8 mouse cellular contexts compared by ENCODE assay signal in the genomic region with DNA sequence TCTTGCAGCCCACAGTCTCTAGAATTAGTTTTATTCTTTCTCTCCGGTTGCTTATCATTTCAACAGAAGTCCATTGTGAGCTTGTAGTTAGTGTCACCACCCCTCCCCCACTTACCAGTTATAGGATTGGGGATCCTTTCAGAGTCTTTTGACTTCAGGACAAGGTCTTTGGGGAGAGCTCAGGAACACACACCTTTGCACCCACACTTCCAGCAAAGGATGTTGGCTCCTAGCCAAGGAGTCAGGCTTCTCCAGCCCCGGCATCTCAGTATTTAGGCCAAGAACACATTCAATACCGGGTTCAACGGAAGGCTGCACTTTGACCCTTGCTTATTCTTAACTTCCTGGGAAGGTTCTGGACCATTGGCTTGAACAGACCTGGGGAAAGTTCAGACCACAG. TPM values are rescaled to one million over a fixed set of nuclear protein-coding genes. Genes with fewer than 3 reads are reported as not detected.
A peak's percentile ranks its signal among the peaks of the same experiment; 100 is the strongest.
DNase-seq lines count a peak whose midpoint lies in the region; ATAC-seq and TF ChIP-seq lines count a peak whose summit lies in the region.

No protein-coding gene starts in this region.

- no peak overlapping the region; the same call in 1 of the 2 replicates for H3K4me3 ChIP-seq in liver, adult 2 months (ENCODE audit: insufficient read depth, low read depth, low read length)
- peak overlapping the region; percentile 90 for H3K4me3 ChIP-seq in embryonic facial prominence, embryonic 13.5 days
- H3K4me3 ChIP-seq in hindbrain, embryonic 12.5 days = peak overlapping the region; percentile 56
- H3K4me3 ChIP-seq in limb, embryonic 12.5 days (replicated peaks) = peak overlapping the region; percentile 78

- H3K79me2 ChIP-seq in liver, adult 2 months (ENCODE audit: control insufficient read depth, insufficient read depth, low read length) = no peaks in the 10 kb centered on the region

- H3K4me1 ChIP-seq in liver, adult 2 months (ENCODE audit: control insufficient read depth, insufficient read depth, low read length) = peaks cover 7% of the 10 kb centered on the region; the same call in 1 of the 2 replicates
- peaks cover 16% of the 10 kb centered on the region for H3K4me1 ChIP-seq in embryonic facial prominence, embryonic 13.5 days
- H3K4me1 ChIP-seq in hindbrain, embryonic 12.5 days = peaks cover 13% of the 10 kb centered on the region; the same call in 1 of the 2 replicates
- peaks cover 13% of the 10 kb centered on the region for H3K4me1 ChIP-seq in limb, embryonic 12.5 days (replicated peaks)

- H3K27ac ChIP-seq in liver, adult 2 months (replicated peaks; ENCODE audit: insufficient read depth, low read depth, low read length) = no peak overlapping the region
- H3K27ac ChIP-seq in embryonic facial prominence, embryonic 13.5 days = peak overlapping the region; percentile 85
- H3K27ac ChIP-seq in hindbrain, embryonic 12.5 days = peak overlapping the region; percentile 97
- H3K27ac ChIP-seq in limb, embryonic 12.5 days = peak overlapping the region; percentile 85

- no peak for TF ChIP-seq POLR2A in liver, adult 2 months (IDR thresholded peaks at IDR 0.05; ENCODE audit: extremely low read depth, insufficient read depth, low read length)

- no peaks in the 10 kb centered on the region for H3K27me3 ChIP-seq in liver, adult 2 months (ENCODE audit: control insufficient read depth, insufficient read depth, low read length)
- no peaks in the 10 kb centered on the region for H3K27me3 ChIP-seq in embryonic facial prominence, embryonic 13.5 days
- no peaks in the 10 kb centered on the region for H3K27me3 ChIP-seq in hindbrain, embryonic 12.5 days
- no peaks in the 10 kb centered on the region for H3K27me3 ChIP-seq in limb, embryonic 12.5 days

- H3K4me2 ChIP-seq in embryonic facial prominence, embryonic 13.5 days = peak overlapping the region; percentile 75
- peak overlapping the region; percentile 68 for H3K4me2 ChIP-seq in hindbrain, embryonic 12.5 days (replicated peaks)
- H3K4me2 ChIP-seq in limb, embryonic 12.5 days = peak overlapping the region; percentile 72

- DNase-seq in liver, adult 2 months (ENCODE audit: extremely low read depth, low read depth, low spot score) = peak; percentile 15
- DNase-seq in liver = no peak
- DNase-seq in skeletal muscle tissue, adult 2 months (ENCODE audit: low read depth, low spot score) = peak; percentile 59
- no peak for DNase-seq in gastrocnemius, postnatal 36 days

- H3K9ac ChIP-seq in liver, adult 2 months (ENCODE audit: low read depth, low read length) = no peak overlapping the region
- H3K9ac ChIP-seq in embryonic facial prominence, embryonic 13.5 days = peak overlapping the region; percentile 98
- peak overlapping the region; percentile 94 for H3K9ac ChIP-seq in hindbrain, embryonic 12.5 days
- H3K9ac ChIP-seq in limb, embryonic 12.5 days (replicated peaks) = peak overlapping the region; percentile 92

- TF ChIP-seq CTCF in liver, adult 2 months (IDR thresholded peaks at IDR 0.05; ENCODE audit: low read depth, low read length) = no peak

- ATAC-seq in embryonic facial prominence, embryonic 13.5 days (ENCODE audit: insufficient number of reproducible peaks, insufficient read depth, low FRiP score, low TSS enrichment, low read depth) = no peak
- ATAC-seq in hindbrain, embryonic 12.5 days (ENCODE audit: low FRiP score) = peak; percentile 1; the same call in 1 of the 2 replicates
- ATAC-seq in limb, embryonic 12.5 days (ENCODE audit: insufficient number of reproducible peaks, insufficient read depth, low FRiP score, low TSS enrichment, low read depth) = no peak
- no peak for ATAC-seq in erythroid progenitor cell, adult 5-6 weeks (replicated peaks; ENCODE audit: low FRiP score, poor library complexity, severe bottlenecking)

- intact Hi-C loops in gastrocnemius, postnatal 36 days (cut with DNase I) = loop anchor here (5.0 to 10.0 kb wide), 7 partner anchors 110 to 695 kb away; no protein-coding TSS in a partner anchor

- 9% methylated on average over 4 of the region's 4 CpGs for WGBS in liver, adult 2 months
- WGBS in embryonic facial prominence, embryonic 13.5 days = 22% methylated on average over 4 of the region's 4 CpGs
- WGBS in hindbrain, embryonic 12.5 days = 21% methylated on average over 4 of the region's 4 CpGs
- 33% methylated on average over 4 of the region's 4 CpGs for WGBS in limb, embryonic 12.5 days

- H3K9me3 ChIP-seq in embryonic facial prominence, embryonic 13.5 days = no peaks in the 10 kb centered on the region; the same call in 1 of the 2 replicates
- no peaks in the 10 kb centered on the region for H3K9me3 ChIP-seq in hindbrain, embryonic 12.5 days (replicated peaks)
- no peaks in the 10 kb centered on the region for H3K9me3 ChIP-seq in limb, embryonic 12.5 days

- no peaks in the 10 kb centered on the region for H3K36me3 ChIP-seq in liver, adult 2 months (ENCODE audit: control insufficient read depth, insufficient read depth, low read length)
- H3K36me3 ChIP-seq in embryonic facial prominence, embryonic 13.5 days = no peaks in the 10 kb centered on the region
- H3K36me3 ChIP-seq in hindbrain, embryonic 12.5 days = no peaks in the 10 kb centered on the region
- no peaks in the 10 kb centered on the region for H3K36me3 ChIP-seq in limb, embryonic 12.5 days

RNA-seq across cellular contexts. Expression of a gene that starts 0.6 kb away (rescaled TPM):
- 2.2 and 2.3 TPM in 2 replicates for total RNA-seq in liver, adult 2 months (2014; rRNA removed)
- polyA plus RNA-seq in liver, adult 2 months (2012; rRNA removed) = 0.81 and 1.0 TPM in 2 replicates
- polyA plus RNA-seq in embryonic facial prominence, embryonic 13.5 days (2015; fragmentation: Nextera tagmentation; extraction: Ambion mirVana) = 48.2 and 54.7 TPM in 2 replicates
- polyA plus RNA-seq in hindbrain, embryonic 12.5 days (2016; fragmentation: Nextera tagmentation; extraction: Ambion mirVana) = 107 and 117 TPM in 2 replicates
- 69.1 and 73.6 TPM in 2 replicates for polyA plus RNA-seq in limb, embryonic 12.5 days (2016; fragmentation: Nextera tagmentation; extraction: Ambion mirVana)
- 10 to 100 TPM; 13.7 to 19.0 TPM for total RNA-seq in gastrocnemius, postnatal 36 days (2021)
- total RNA-seq in erythroid progenitor cell, adult 5-6 weeks (2015; ENCODE audit: low replicate concordance) = 4.3 and 8.0 TPM in 2 replicates
- total RNA-seq in erythroid progenitor cell, adult 5-6 weeks (2017; ENCODE audit: low replicate concordance) = 4.5 and 5.3 TPM in 2 replicates

Comparison
In these comparisons a context has a peak if more than half of its experiments do, and no peak if none do; other contexts are left out.
1. DNase-seq: peak in liver, adult 2 months (single experiment) and skeletal muscle tissue, adult 2 months (single experiment); none in liver (single experiment) and gastrocnemius, postnatal 36 days (0 of 2).
2. RNA of a gene that starts 0.6 kb away (polyA plus RNA-seq): 107 to 117 TPM in hindbrain, embryonic 12.5 days, 69.1 to 73.6 TPM in limb, embryonic 12.5 days and 48.2 to 54.7 TPM in embryonic facial prominence, embryonic 13.5 days; 0.81 to 1.0 TPM in liver, adult 2 months; every median in the first group is over 10 times any median in the second.
3. Peak in every context shown above with its lines, with median percentiles within 50 percentile points of each other: H3K4me2 ChIP-seq.